Mouse (Mus musculus): ENCODE measurements around the gene Auts2. TPM values are rescaled to one million over a fixed set of nuclear protein-coding genes. Genes with fewer than 3 reads are reported as not detected.

Gene Auts2
- polyA plus RNA-seq, 1 experiment from 2014 or later, result 56.7 TPM

DNA sequence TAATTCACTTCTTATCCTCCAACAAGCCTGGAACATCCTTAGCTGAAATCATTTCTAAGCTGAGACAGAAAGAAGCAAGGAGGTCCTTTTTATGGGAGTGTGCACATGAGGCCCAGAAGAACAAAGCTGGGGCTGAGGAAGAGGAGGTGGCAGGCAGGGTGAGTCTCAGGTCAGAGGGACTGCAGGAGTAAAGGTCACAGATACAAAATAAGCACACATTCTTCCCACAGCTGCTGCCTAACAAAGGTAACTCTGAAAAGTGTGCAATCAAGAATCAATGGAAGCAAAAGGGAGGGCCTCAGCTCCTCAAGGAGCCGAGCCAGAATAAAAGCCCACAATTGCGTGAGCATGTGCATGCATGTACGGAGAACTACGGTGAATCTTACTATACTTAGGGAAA lies 51.6 kb downstream of the Auts2 start:
- no peak overlapping the region for H3K27ac ChIP-seq
- no peak overlapping the region for H3K4me3 ChIP-seq
- no peaks in the 10 kb centered on the region for H3K36me3 ChIP-seq
- H3K9me3 ChIP-seq, result no peaks in the 10 kb centered on the region
- 0 out of 2 replicates have a peak, but pooled peaks cover 4% of the 10 kb centered on the region for H3K27me3 ChIP-seq (ENCODE audit: insufficient read depth, poor library complexity, severe bottlenecking)
- peaks cover 52% of the 10 kb centered on the region for H3K4me1 ChIP-seq (replicated peaks)
- DNase-seq (ENCODE audit: low spot score), result no peak
- 33% methylated on average over 4 of the region's 4 CpGs for WGBS

DNA sequence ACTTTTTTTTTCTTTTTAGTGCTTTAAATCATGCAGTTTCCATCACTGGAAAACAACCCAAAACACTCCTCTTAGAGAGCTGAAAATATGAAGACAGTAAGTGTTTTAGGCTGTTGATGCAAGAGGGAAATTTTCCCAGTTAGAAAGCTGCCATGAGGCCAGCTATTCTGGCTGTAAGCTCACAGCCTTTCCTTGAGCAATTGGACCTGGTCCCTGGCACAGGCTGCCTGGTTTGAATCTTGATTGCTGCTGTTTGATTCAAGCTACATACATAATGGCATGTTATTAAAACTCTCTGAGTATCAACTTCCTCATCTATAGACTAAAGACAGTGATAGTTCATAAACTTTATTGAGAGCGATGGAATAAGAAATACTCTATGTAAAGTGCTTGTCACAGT lies 52.8 kb downstream of the Auts2 start:
- Histone ChIP-seq H3K27me3 (ENCODE audit: insufficient read depth, poor library complexity, severe bottlenecking) (no peaks in the 10 kb centered on the region), H3K4me1 (replicated peaks) (peaks cover 53% of the 10 kb centered on the region), H3K4me3 (no peak overlapping the region), H3K36me3 (no peaks in the 10 kb centered on the region), H3K27ac (no peak overlapping the region), H3K9me3 (no peaks in the 10 kb centered on the region)
- no peak for DNase-seq (ENCODE audit: low spot score)
- WGBS, result 98% methylated on average over 1 of the region's 1 CpGs

DNA sequence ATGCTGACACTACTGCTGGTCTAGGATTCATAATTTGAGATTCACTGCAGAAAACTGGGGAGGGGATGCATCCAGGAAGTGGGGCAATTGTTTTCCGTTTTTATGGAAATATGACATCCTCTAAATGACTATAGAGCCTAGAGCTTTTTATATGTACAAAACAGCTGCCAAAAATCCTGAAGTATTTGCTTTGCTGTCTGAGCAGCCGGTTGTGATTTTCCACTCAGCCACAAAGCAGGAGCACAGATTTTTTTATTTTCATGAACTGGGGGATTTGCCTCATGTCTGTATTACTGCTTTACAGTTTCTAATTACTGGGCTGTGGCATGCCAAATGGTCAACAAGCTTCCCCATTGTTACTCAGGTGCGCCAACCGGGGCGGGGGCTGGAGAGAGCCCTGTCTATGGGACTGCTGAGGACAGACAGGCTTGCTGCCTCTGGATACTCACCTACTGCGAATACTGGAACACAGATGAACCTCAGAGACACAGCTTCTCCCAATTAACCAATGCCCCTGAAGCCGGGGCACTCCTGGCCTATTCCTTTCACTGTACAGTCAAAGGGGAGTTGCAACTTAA lies 53.3 kb downstream of the Auts2 start:
- no peaks in the 10 kb centered on the region for H3K36me3 ChIP-seq
- WGBS, result 79% methylated on average over 7 of the region's 7 CpGs
- H3K27me3 ChIP-seq (ENCODE audit: insufficient read depth, poor library complexity, severe bottlenecking), result no peaks in the 10 kb centered on the region
- H3K4me3 ChIP-seq, result no peak overlapping the region
- DNase-seq (ENCODE audit: low spot score), result no peak
- H3K4me1 ChIP-seq (replicated peaks), result peaks cover 57% of the 10 kb centered on the region
- no peak overlapping the region for H3K27ac ChIP-seq
- no peaks in the 10 kb centered on the region for H3K9me3 ChIP-seq

DNA sequence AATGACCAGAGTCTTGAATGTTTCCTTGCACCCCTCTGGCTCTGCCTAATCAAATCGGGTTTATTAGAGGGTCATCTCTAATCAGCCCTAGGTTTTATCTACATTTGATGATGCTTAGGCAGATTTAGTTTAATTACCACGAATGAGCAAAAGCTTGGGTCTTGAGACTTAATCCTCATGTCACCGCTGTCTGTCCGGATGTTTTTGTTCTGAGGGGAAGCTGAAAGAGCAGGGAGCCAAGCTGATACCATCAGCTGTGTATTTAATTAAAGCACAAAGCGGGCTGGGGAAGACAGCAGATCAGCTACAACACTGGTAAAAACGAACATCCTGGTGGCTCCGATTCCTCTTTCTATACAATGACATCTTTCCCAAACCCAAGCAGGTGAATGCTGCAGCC lies 56.3 kb downstream of the Auts2 start:
- H3K4me1 ChIP-seq (replicated peaks), result peaks cover 64% of the 10 kb centered on the region
- 52% methylated on average over 7 of the region's 7 CpGs for WGBS
- H3K27ac ChIP-seq, result no peak overlapping the region
- H3K36me3 ChIP-seq, result no peaks in the 10 kb centered on the region
- H3K9me3 ChIP-seq, result no peaks in the 10 kb centered on the region
- H3K27me3 ChIP-seq (ENCODE audit: insufficient read depth, poor library complexity, severe bottlenecking), result no peaks in the 10 kb centered on the region
- no peak for DNase-seq (ENCODE audit: low spot score)
- no peak overlapping the region for H3K4me3 ChIP-seq

DNA sequence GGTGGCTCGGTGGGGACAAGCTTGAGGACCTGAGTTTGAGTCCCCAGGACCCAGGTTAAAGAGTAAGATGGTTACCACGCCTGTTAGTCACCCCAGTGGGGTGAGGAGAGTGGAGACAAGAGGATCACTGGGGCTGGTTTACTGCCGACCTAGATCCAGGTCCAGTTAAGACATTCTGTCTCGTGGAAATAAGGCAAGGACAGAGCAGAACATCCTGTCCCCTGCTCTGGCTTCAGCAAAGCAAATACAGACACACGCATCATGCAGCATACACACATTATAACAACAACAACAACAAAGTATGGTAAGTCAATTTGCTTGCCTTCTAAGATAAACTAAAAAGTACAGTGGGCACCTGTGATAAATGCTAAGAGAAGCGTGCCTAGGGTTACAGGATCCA lies 57.1 kb downstream of the Auts2 start:
- Histone ChIP-seq H3K9me3 (no peaks in the 10 kb centered on the region), H3K27ac (no peak overlapping the region), H3K4me1 (replicated peaks) (peaks cover 55% of the 10 kb centered on the region), H3K36me3 (no peaks in the 10 kb centered on the region), H3K4me3 (no peak overlapping the region), H3K27me3 (ENCODE audit: insufficient read depth, poor library complexity, severe bottlenecking) (no peaks in the 10 kb centered on the region)
- DNase-seq (ENCODE audit: low spot score), result no peak
- WGBS, result 92% methylated on average over 6 of the region's 6 CpGs

DNA sequence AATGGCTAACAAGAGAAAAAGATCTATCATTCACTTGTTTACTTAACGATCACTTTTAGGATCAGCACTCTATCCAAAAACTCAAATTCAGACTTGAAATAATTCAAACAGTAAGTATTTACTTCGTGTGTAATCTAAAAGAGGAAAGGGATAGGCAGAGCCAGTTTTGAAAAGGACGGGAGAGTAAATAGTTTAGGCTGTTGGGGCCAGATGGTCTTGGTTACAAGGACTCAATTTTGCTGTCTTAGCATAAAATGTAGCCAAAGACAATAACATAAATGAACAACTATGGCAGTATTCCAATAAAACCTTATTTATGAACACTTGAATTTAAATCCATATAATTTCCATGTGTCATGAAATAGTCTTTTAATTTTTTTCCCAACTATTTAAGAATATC lies 57.7 kb downstream of the Auts2 start:
- H3K36me3 ChIP-seq, result no peaks in the 10 kb centered on the region
- no peak for DNase-seq (ENCODE audit: low spot score)
- no peak overlapping the region for H3K27ac ChIP-seq
- H3K4me3 ChIP-seq, result no peak overlapping the region
- H3K4me1 ChIP-seq (replicated peaks), result peaks cover 54% of the 10 kb centered on the region
- H3K9me3 ChIP-seq, result no peaks in the 10 kb centered on the region
- no peaks in the 10 kb centered on the region for H3K27me3 ChIP-seq (ENCODE audit: insufficient read depth, poor library complexity, severe bottlenecking)
- 84% methylated on average over 3 of the region's 3 CpGs for WGBS

DNA sequence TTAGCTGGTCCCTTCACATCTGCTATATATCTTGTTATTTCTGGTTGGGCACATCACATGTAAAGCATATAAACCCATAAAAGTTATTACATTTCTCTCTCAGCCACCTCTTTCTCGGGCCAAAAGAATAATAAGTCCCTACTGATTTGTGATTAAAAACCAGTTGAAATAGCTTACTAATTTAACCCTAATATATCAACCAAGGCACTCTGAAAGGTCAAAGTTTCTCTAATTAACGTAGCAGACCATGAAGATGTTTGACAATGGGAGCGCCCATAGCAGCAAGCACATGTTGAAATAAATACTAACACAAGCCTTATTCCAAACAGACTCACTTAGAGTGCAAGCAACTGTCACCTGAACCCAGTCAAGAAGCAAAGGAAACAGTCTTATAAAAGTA lies 61.7 kb downstream of the Auts2 start:
- DNase-seq (ENCODE audit: low spot score), result no peak
- no peaks in the 10 kb centered on the region for H3K36me3 ChIP-seq
- no peak overlapping the region for H3K4me3 ChIP-seq
- H3K27ac ChIP-seq, result no peak overlapping the region
- H3K27me3 ChIP-seq (ENCODE audit: insufficient read depth, poor library complexity, severe bottlenecking), result no peaks in the 10 kb centered on the region
- no peaks in the 10 kb centered on the region for H3K9me3 ChIP-seq
- peaks cover 41% of the 10 kb centered on the region for H3K4me1 ChIP-seq (replicated peaks)
- WGBS, result 84% methylated on average over 3 of the region's 3 CpGs

DNA sequence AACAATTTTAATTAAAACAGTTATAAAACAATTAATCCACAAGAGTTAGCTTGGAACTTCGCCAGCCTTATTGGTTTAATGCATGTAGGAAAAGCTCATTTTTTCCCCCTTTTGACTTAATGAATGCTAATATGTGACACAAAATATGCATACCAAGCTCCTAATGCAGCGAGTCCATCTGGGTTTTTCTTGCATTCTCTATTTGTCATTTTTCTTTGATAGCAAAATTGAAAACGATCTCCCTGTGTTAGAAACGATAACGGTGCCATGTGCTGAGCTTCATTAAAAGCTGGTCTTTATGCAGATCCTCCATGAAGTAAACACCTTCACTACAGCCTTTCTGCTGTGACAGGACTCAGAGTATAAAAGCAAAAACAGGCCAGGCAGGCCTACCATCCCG lies 62.7 kb downstream of the Auts2 start:
- no peaks in the 10 kb centered on the region for H3K9me3 ChIP-seq
- H3K4me1 ChIP-seq (replicated peaks), result peaks cover 40% of the 10 kb centered on the region
- H3K27ac ChIP-seq, result no peak overlapping the region
- H3K27me3 ChIP-seq (ENCODE audit: insufficient read depth, poor library complexity, severe bottlenecking), result no peaks in the 10 kb centered on the region
- 84% methylated on average over 6 of the region's 6 CpGs for WGBS
- DNase-seq (ENCODE audit: low spot score), result no peak
- H3K4me3 ChIP-seq, result no peak overlapping the region
- H3K36me3 ChIP-seq, result no peaks in the 10 kb centered on the region

DNA sequence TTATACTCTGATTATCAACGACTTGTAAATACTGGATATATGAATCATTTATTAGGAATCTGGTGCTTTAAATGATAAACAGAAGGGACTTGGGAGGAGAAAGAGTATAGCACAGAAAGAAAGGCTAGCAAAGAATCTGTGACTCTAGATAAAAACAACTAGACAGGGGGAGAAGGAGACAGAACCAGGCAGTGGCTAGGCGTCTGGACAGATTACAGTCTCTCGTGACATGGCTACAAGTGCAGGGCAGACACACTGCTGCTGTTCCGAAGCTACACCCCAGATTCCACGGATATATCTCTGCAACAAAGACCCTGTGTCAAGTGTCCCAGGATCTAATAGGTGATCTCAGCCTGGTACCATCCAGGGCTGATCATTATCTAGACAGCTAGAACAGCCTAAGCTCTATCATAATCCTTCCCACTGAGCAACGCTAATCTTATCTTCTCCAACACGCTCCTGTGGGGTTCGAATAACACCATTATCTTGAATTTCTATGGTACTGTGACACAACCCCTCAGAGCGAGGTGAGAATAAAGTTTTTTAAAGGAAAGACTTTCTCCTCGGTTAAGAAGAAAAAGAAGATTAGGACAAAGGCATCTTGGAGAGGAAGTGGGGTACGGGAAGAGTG lies 63.8 kb downstream of the Auts2 start:
- no peak for DNase-seq (ENCODE audit: low spot score)
- no peaks in the 10 kb centered on the region for H3K36me3 ChIP-seq
- no peak overlapping the region for H3K4me3 ChIP-seq
- no peak overlapping the region for H3K27ac ChIP-seq
- peaks cover 35% of the 10 kb centered on the region for H3K4me1 ChIP-seq (replicated peaks)
- no peaks in the 10 kb centered on the region for H3K27me3 ChIP-seq (ENCODE audit: insufficient read depth, poor library complexity, severe bottlenecking)
- WGBS, result 77% methylated on average over 11 of the region's 11 CpGs
- H3K9me3 ChIP-seq, result no peaks in the 10 kb centered on the region

DNA sequence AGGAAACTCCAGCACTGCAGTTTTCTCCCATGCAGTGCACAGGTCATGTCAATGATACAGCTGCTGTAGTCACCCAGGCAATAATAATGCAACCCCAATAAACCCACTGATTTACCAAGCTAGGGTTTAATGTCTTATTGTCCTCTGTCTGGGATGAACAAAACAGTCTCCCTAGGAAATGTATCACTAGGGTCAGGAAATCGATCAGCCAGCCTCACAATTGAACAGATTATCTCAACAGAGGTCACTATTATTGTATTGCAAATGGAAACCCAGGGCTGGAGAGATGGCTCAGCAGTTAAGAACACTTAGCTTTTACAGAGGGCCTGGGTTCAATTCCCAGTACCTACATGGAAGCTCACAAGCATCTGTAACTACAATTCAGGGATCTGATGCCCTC lies 65.6 kb downstream of the Auts2 start:
- no peak overlapping the region for H3K27ac ChIP-seq
- no peak overlapping the region for H3K4me3 ChIP-seq
- whole genome bisulfite sequencing, result 38% methylated on average over 1 of the region's 1 CpGs
- H3K4me1 ChIP-seq (replicated peaks), result peaks cover 37% of the 10 kb centered on the region
- no peaks in the 10 kb centered on the region for H3K27me3 ChIP-seq (ENCODE audit: insufficient read depth, poor library complexity, severe bottlenecking)
- DNase-seq (ENCODE audit: low spot score), result no peak
- no peaks in the 10 kb centered on the region for H3K9me3 ChIP-seq
- H3K36me3 ChIP-seq, result no peaks in the 10 kb centered on the region

DNA sequence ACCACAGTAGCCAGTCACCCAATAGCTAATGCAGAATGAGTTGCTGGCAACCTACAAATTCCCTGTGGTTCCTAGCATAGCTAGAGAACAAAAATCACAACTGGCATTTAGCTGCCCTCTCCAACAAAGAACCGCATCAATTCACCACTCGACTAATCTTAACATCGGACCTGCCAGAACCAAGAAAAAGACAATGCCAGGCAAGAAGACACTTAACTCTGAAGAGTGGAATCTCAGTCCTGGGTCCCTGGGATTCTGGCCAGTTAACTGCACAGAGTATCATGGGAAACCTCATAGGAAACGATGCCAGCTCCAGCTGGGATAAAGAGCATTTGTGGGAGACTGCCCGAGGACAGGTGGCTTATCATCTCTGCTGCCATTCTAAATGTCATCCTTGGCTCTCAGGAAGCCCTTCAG lies 70.2 kb downstream of the Auts2 start:
- whole genome bisulfite sequencing, result 88% methylated on average over 5 of the region's 5 CpGs
- H3K27me3 ChIP-seq (ENCODE audit: insufficient read depth, poor library complexity, severe bottlenecking), result no peaks in the 10 kb centered on the region
- no peak for DNase-seq (ENCODE audit: low spot score)
- no peak overlapping the region for H3K27ac ChIP-seq
- H3K4me1 ChIP-seq (replicated peaks), result peaks cover 21% of the 10 kb centered on the region
- no peaks in the 10 kb centered on the region for H3K9me3 ChIP-seq
- no peak overlapping the region for H3K4me3 ChIP-seq
- 0 out of 2 replicates have a peak, but pooled peaks cover 6% of the 10 kb centered on the region for H3K36me3 ChIP-seq

DNA sequence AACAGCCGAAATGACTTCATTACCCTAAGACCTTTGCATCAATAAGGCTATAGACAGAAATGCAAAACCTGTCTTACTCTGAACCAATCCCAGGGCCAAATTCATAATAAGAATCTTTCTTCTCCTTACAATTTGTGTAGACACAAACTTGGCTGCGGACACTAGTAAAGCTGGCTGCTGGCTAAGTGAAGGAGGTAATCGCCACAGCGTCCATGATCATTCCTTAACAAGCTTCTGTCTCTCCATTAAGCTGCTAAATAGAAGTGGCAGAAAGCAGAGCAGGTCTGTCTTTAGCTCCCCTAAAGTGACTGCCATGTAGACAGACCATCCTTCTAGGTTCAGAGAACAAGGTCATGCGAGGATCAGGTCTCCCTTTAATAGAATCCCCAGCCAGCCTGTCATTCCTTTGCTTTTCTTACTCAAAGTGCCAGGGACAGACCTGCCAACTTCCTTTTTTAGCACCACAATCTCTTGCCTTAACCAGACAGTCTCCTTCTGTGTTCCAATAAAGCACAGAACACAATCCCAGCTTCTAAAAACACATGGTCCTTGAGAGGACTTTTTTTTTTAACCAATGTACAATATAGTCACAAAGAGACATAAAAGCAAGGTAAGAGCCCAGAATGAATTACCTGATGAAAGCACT lies 70.8 kb downstream of the Auts2 start:
- WGBS, result 88% methylated on average over 5 of the region's 5 CpGs

DNA sequence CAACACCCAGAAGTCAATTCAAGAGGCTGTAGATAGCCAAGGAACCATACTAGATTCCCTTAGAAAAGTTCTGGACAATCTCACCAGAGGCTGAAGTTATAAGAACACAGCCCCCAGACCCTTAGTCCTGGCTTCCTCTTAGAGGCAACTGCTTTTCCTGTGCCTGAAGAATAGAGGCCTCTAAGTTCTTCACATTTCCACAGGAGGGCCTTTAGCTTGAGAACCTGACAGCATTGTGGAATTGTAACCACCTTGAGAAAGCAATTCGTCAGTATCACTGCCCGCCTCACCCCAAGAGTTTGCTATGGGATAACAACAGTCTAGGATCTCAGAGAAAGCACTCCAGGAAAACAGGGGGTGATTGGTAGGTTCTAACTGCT lies 75.8 kb downstream of the Auts2 start:
- DNase-seq (ENCODE audit: low spot score), result no peak
- Histone ChIP-seq H3K27me3 (ENCODE audit: insufficient read depth, poor library complexity, severe bottlenecking) (no peaks in the 10 kb centered on the region), H3K36me3 (0 out of 2 replicates have a peak, but pooled peaks cover 6% of the 10 kb centered on the region), H3K9me3 (no peaks in the 10 kb centered on the region), H3K27ac (no peak overlapping the region), H3K4me1 (replicated peaks) (peaks cover 11% of the 10 kb centered on the region; the same call in 1 of the 2 replicates), H3K4me3 (no peak overlapping the region)
- 87% methylated on average over 2 of the region's 2 CpGs for WGBS

More for the DNA sequence above, 70.8 kb downstream of the Auts2 start:
- Histone ChIP-seq H3K9me3 (no peaks in the 10 kb centered on the region), H3K27me3 (ENCODE audit: insufficient read depth, poor library complexity, severe bottlenecking) (no peaks in the 10 kb centered on the region), H3K27ac (no peak overlapping the region), H3K4me3 (no peak overlapping the region), H3K4me1 (replicated peaks) (peaks cover 15% of the 10 kb centered on the region), H3K36me3 (0 out of 2 replicates have a peak, but pooled peaks cover 6% of the 10 kb centered on the region)
- DNase-seq (ENCODE audit: low spot score), result no peak
